Mouse (Mus musculus) hindbrain, embryonic 15.5 days (tissue): ENCODE data around the gene Dcaf12. TPM values are rescaled to one million over a fixed set of nuclear protein-coding genes. Genes with fewer than 3 reads are reported as not detected.

Experiments used
- ATAC-seq: fragments of 200-750 bp; cut with Nextera tagmentation; 2 replicates; pipeline ENCODE4 v1.8.0; 2017; ENCODE audit warnings: low read depth, moderate number of reproducible peaks, moderate TSS enrichment; ENCODE audit not compliant: low FRiP score
- H3K27ac ChIP-seq: fragments of 300-500 bp; sonication (generic); replicated peaks from 2 replicates; pipeline ENCODE4 v1.5.1; 2015; ENCODE audit warnings: mild to moderate bottlenecking, inconsistent platforms
- H3K27me3 ChIP-seq: fragments of 300-500 bp; sonication (generic); 2 replicates; pipeline ENCODE4 v1.6.1; 2015; ENCODE audit warnings: control low read depth, inconsistent platforms
- H3K36me3 ChIP-seq: fragments of 300-500 bp; sonication (generic); 2 replicates; pipeline ENCODE4 v1.6.1; 2015; ENCODE audit warnings: control low read depth, inconsistent platforms
- H3K4me1 ChIP-seq: fragments of 300-500 bp; sonication (generic); replicated peaks from 2 replicates; pipeline ENCODE4 v1.6.1; 2015; ENCODE audit warnings: control low read depth, inconsistent platforms
- H3K4me2 ChIP-seq: fragments of 300-500 bp; sonication (generic); 2 replicates; pipeline ENCODE4 v1.6.1; 2015; ENCODE audit warnings: moderate library complexity, mild to moderate bottlenecking, inconsistent platforms
- H3K4me3 ChIP-seq: fragments of 300-500 bp; sonication (generic); 2 replicates; pipeline ENCODE4 v1.5.1; 2015; ENCODE audit warnings: mild to moderate bottlenecking, inconsistent platforms
- H3K9ac ChIP-seq: fragments of 300-500 bp; sonication (generic); 2 replicates; pipeline ENCODE4 v1.6.1; 2015; ENCODE audit warnings: inconsistent platforms
- H3K9me3 ChIP-seq: fragments of 300-500 bp; sonication (generic); 2 replicates; pipeline ENCODE4 v1.6.1; 2016; ENCODE audit warnings: control low read depth, inconsistent platforms
- WGBS: fragments of 180-500 bp; shearing (Covaris S2); methylation state at CpG from one replicate; pipeline ENCODE4 v1.1.7; 2015; 5-methylcytosine and 5-hydroxymethylcytosine counted together
- polyA plus RNA-seq: library from polyadenylated mRNA; unstranded; fragments of >200 nt; fragmentation: Nextera tagmentation; extraction: Ambion mirVana; gene quantifications from 2 replicates; pipeline ENCODE4 v1.2.1, GENCODE M21; 2015

Dcaf12 gene
- polyA plus RNA-seq, 1 experiment from 2014 or later = 74.5 TPM

- no peaks in the 10 kb centered on the region for H3K36me3 ChIP-seq
- no peak overlapping the region for H3K4me3 ChIP-seq
- no peaks in the 10 kb centered on the region for H3K9me3 ChIP-seq
- no peak for ATAC-seq
- H3K27ac ChIP-seq = no peak overlapping the region
- no peak overlapping the region for H3K9ac ChIP-seq
- no peak overlapping the region for H3K4me2 ChIP-seq
- no peaks in the 10 kb centered on the region for H3K27me3 ChIP-seq
- peaks cover 16% of the 10 kb centered on the region for H3K4me1 ChIP-seq
Measured at GRCm38 (mm10) chr4:41268133-41268532, 46.6 kb downstream of the Dcaf12 start.

GRCm38 (mm10) chr4:41266350-41266749 is 48.3 kb downstream of the Dcaf12 start:
- 0 out of 2 replicates have a peak, but pooled peaks cover 6% of the 10 kb centered on the region for H3K36me3 ChIP-seq
- ATAC-seq = no peak
- no peaks in the 10 kb centered on the region for H3K27me3 ChIP-seq
- no peaks in the 10 kb centered on the region for H3K9me3 ChIP-seq
- WGBS = 85% methylated on average over 4 of the region's 4 CpGs
- H3K9ac ChIP-seq = no peak overlapping the region
- no peak overlapping the region for H3K27ac ChIP-seq
- no peaks in the 10 kb centered on the region for H3K4me1 ChIP-seq
- no peak overlapping the region for H3K4me3 ChIP-seq
- no peak overlapping the region for H3K4me2 ChIP-seq

GRCm38 (mm10) chr4:41260691-41261090 is 54.0 kb downstream of the Dcaf12 start:
- Histone ChIP-seq H3K27me3 (no peaks in the 10 kb centered on the region), H3K9ac (no peak overlapping the region), H3K36me3 (0 out of 2 replicates have a peak, but pooled peaks cover 6% of the 10 kb centered on the region), H3K4me2 (no peak overlapping the region), H3K27ac (no peak overlapping the region), H3K9me3 (no peaks in the 10 kb centered on the region), H3K4me1 (no peaks in the 10 kb centered on the region), H3K4me3 (no peak overlapping the region)
- ATAC-seq = no peak

- Histone ChIP-seq H3K4me3 (no peak overlapping the region), H3K4me2 (no peak overlapping the region), H3K9ac (no peak overlapping the region), H3K4me1 (no peaks in the 10 kb centered on the region), H3K9me3 (no peaks in the 10 kb centered on the region), H3K36me3 (0 out of 2 replicates have a peak, but pooled peaks cover 6% of the 10 kb centered on the region), H3K27me3 (no peaks in the 10 kb centered on the region), H3K27ac (no peak overlapping the region)
- ATAC-seq = no peak
- 89% methylated on average over 4 of the region's 4 CpGs for WGBS
Measured at GRCm38 (mm10) chr4:41259019-41259418, 55.7 kb downstream of the Dcaf12 start.

GRCm38 (mm10) chr4:41257752-41258151 is 56.9 kb downstream of the Dcaf12 start:
- no peak overlapping the region for H3K4me2 ChIP-seq
- no peak overlapping the region for H3K27ac ChIP-seq
- H3K36me3 ChIP-seq = 0 out of 2 replicates have a peak, but pooled peaks cover 5% of the 10 kb centered on the region
- H3K9me3 ChIP-seq = no peaks in the 10 kb centered on the region
- WGBS = 93% methylated on average over 1 of the region's 1 CpGs
- H3K4me3 ChIP-seq = no peak overlapping the region
- ATAC-seq = no peak
- no peak overlapping the region for H3K9ac ChIP-seq
- H3K27me3 ChIP-seq = no peaks in the 10 kb centered on the region
- no peaks in the 10 kb centered on the region for H3K4me1 ChIP-seq

GRCm38 (mm10) chr4:41255564-41256210 is 59.0 kb downstream of the Dcaf12 start:
- no peaks in the 10 kb centered on the region for H3K9me3 ChIP-seq
- 90% methylated on average over 12 of the region's 12 CpGs for WGBS
- H3K4me2 ChIP-seq = no peak overlapping the region
- H3K27ac ChIP-seq = no peak overlapping the region
- no peaks in the 10 kb centered on the region for H3K27me3 ChIP-seq
- H3K9ac ChIP-seq = no peak overlapping the region
- H3K4me3 ChIP-seq = no peak overlapping the region
- no peaks in the 10 kb centered on the region for H3K4me1 ChIP-seq
- ATAC-seq = no peak
- H3K36me3 ChIP-seq = peaks cover 5% of the 10 kb centered on the region; the same call in 1 of the 2 replicates

- no peaks in the 10 kb centered on the region for H3K27me3 ChIP-seq
- H3K9ac ChIP-seq = no peak overlapping the region
- H3K36me3 ChIP-seq = peaks cover 7% of the 10 kb centered on the region
- no peak overlapping the region for H3K4me2 ChIP-seq
- ATAC-seq = no peak
- no peak overlapping the region for H3K4me3 ChIP-seq
- H3K9me3 ChIP-seq = no peaks in the 10 kb centered on the region
- WGBS = 90% methylated on average over 2 of the region's 2 CpGs
- no peaks in the 10 kb centered on the region for H3K4me1 ChIP-seq
- H3K27ac ChIP-seq = no peak overlapping the region
Measured at GRCm38 (mm10) chr4:41253756-41254155, 60.9 kb downstream of the Dcaf12 start.

- Histone ChIP-seq H3K4me2 (no peak overlapping the region), H3K9ac (no peak overlapping the region), H3K27me3 (no peaks in the 10 kb centered on the region), H3K27ac (no peak overlapping the region), H3K9me3 (no peaks in the 10 kb centered on the region), H3K4me1 (no peaks in the 10 kb centered on the region), H3K4me3 (no peak overlapping the region), H3K36me3 (peaks cover 19% of the 10 kb centered on the region)
- 97% methylated on average over 2 of the region's 2 CpGs for WGBS
- no peak for ATAC-seq
Measured at GRCm38 (mm10) chr4:41245408-41245807, 69.3 kb downstream of the Dcaf12 start.

Other genes starting within 250 kb of the Dcaf12 start
- 0.30 and 0.46 TPM in 2 replicates for gene Aqp3, start 216.7 kb downstream of the Dcaf12 start, polyA plus RNA-seq
- 36.2 and 45.0 TPM in 2 replicates for gene Nol6, start 190.4 kb downstream of the Dcaf12 start, polyA plus RNA-seq
- 57.9 and 58.5 TPM in 2 replicates for gene Ube2r2, start 179.1 kb downstream of the Dcaf12 start, polyA plus RNA-seq
- gene Ubap2, start 39.7 kb downstream of the Dcaf12 start, polyA plus RNA-seq = 53.6 and 57.5 TPM in 2 replicates
- 63.4 and 69.5 TPM in 2 replicates for gene Ubap1, start 34.1 kb upstream of the Dcaf12 start, polyA plus RNA-seq
- 2.9 and 4.1 TPM in 2 replicates for gene Kif24, start 150.0 kb upstream of the Dcaf12 start, polyA plus RNA-seq
- gene Nudt2, start 150.3 kb upstream of the Dcaf12 start, polyA plus RNA-seq = 68.3 and 76.0 TPM in 2 replicates
- gene AI464131, start 188.2 kb upstream of the Dcaf12 start, polyA plus RNA-seq = 11.2 and 14.0 TPM in 2 replicates
- gene 1110017D15Rik, start 202.4 kb upstream of the Dcaf12 start, polyA plus RNA-seq = 17.0 and 19.3 TPM in 2 replicates